In the genomic region with DNA sequence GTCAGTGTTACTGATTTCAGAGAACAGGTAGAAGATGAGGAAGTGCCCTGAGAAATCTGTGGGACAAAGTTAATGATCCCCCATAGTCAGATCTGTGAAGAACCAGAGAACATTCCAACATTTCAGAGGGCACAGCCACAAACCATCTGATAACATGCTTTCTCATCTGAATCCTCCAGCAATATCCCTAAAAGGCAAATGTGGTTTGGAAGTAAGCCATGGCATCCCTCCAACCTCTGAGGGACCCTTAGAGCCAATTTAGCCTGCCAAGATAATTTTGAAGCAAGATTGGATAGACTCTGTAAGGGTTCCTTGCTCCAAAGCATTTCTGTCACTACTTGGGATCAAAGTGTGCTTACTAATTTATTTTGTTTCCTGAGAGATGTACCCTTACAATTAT, we compare ENCODE assay signal across 11 mouse cellular contexts. TPM values are rescaled to one million over a fixed set of nuclear protein-coding genes. Genes with fewer than 3 reads are reported as not detected.
DNase-seq lines count a peak whose midpoint lies in the region; ATAC-seq and TF ChIP-seq lines count a peak whose summit lies in the region.
"Had no signal": no experiment of that assay in that cellular context is flagged by ENCODE, and none has a peak within 500 bp of the region (broad histone marks: within the 10 kb centered on the region; RNA-seq: fewer than 3 reads in every experiment).

No protein-coding gene starts in this region.

- no peaks in the 10 kb centered on the region for H3K27me3 ChIP-seq in forebrain, postnatal 0 days (ENCODE audit: insufficient read depth, low read length)
- H3K27me3 ChIP-seq in forebrain, embryonic 11.5 days (ENCODE audit: control insufficient read depth, insufficient read depth, low read length), result no peaks in the 10 kb centered on the region
- H3K27me3 ChIP-seq in lung, embryonic 15.5 days, result no peaks in the 10 kb centered on the region
- no peaks in the 10 kb centered on the region for H3K27me3 ChIP-seq in Patski

- DNase-seq in forebrain, postnatal 0 days, result peak; percentile 77
- DNase-seq in forebrain, embryonic 11.5 days (ENCODE audit: low spot score), result no peak
- DNase-seq in lung, adult 2 months, result no peak
- no peak for DNase-seq in Patski (ENCODE audit: low read depth, low spot score)
- peak; percentile 74 for DNase-seq in kidney, postnatal 14 days
- no peak for DNase-seq in spleen, postnatal 36 days (ENCODE audit: low spot score in 2 of 2)
- DNase-seq in retina, postnatal 1 day, result no peak
- DNase-seq: cerebellum, adult 11-12 months; gastrocnemius, postnatal 36 days had no signal

- POLR2A ChIA-PET in Patski (lab: Charles Lee), result no interaction called here

- no peak for TF ChIP-seq CTCF in forebrain, postnatal 0 days (IDR thresholded peaks at IDR 0.05; ENCODE audit: low read depth)
- no peak for TF ChIP-seq CTCF in lung, adult 2 months (IDR thresholded peaks at IDR 0.05; ENCODE audit: insufficient read depth, low read length)
- TF ChIP-seq CTCF in Patski (IDR thresholded peaks at IDR 0.05), result no peak

- H3K9ac ChIP-seq in forebrain, postnatal 0 days, result no peak overlapping the region
- no peak overlapping the region for H3K9ac ChIP-seq in forebrain, embryonic 11.5 days (ENCODE audit: low read length)
- H3K9ac ChIP-seq in lung, embryonic 15.5 days, result no peak overlapping the region

- H3K4me3 ChIP-seq in forebrain, postnatal 0 days (ENCODE audit: low read depth, low read length), result no peak overlapping the region
- H3K4me3 ChIP-seq in forebrain, embryonic 11.5 days (ENCODE audit: low read depth, low read length), result no peak overlapping the region
- no peak overlapping the region for H3K4me3 ChIP-seq in lung, embryonic 15.5 days
- no peak overlapping the region for H3K4me3 ChIP-seq in lung, adult 2 months (replicated peaks; ENCODE audit: extremely low read depth, low read depth, low read length)

- in situ Hi-C loops in Patski (cut with MboI; ENCODE audit: low pct_unique_long_range_greater_than_20kb), result no loop called here

- no peak overlapping the region for H3K27ac ChIP-seq in forebrain, postnatal 0 days (ENCODE audit: low read depth, low read length)
- H3K27ac ChIP-seq in forebrain, embryonic 11.5 days (ENCODE audit: low read depth, low read length), result no peak overlapping the region
- H3K27ac ChIP-seq in lung, embryonic 15.5 days, result no peak overlapping the region

- CTCF ChIA-PET in Patski (lab: Charles Lee), result no interaction called here

- H3K9me3 ChIP-seq in forebrain, postnatal 0 days (ENCODE audit: low read length), result no peaks in the 10 kb centered on the region
- H3K9me3 ChIP-seq in forebrain, embryonic 11.5 days (ENCODE audit: control insufficient read depth, low read length), result no peaks in the 10 kb centered on the region
- no peaks in the 10 kb centered on the region for H3K9me3 ChIP-seq in lung, embryonic 15.5 days

- H3K36me3 ChIP-seq in forebrain, postnatal 0 days (ENCODE audit: insufficient read depth), result no peaks in the 10 kb centered on the region
- H3K36me3 ChIP-seq in forebrain, embryonic 11.5 days (ENCODE audit: control insufficient read depth, insufficient read depth, low read length), result no peaks in the 10 kb centered on the region
- H3K36me3 ChIP-seq in lung, embryonic 15.5 days, result no peaks in the 10 kb centered on the region

- H3K4me2 ChIP-seq in forebrain, postnatal 0 days (ENCODE audit: low read depth), result no peak overlapping the region
- no peak overlapping the region for H3K4me2 ChIP-seq in forebrain, embryonic 11.5 days (ENCODE audit: low read depth, low read length, severe bottlenecking)
- H3K4me2 ChIP-seq in lung, embryonic 15.5 days, result no peak overlapping the region

- no peaks in the 10 kb centered on the region for H3K4me1 ChIP-seq in forebrain, postnatal 0 days (ENCODE audit: insufficient read depth)
- H3K4me1 ChIP-seq in forebrain, embryonic 11.5 days (replicated peaks; ENCODE audit: control insufficient read depth, insufficient read depth, low read length), result no peaks in the 10 kb centered on the region
- peaks cover 4% of the 10 kb centered on the region; the same call in 1 of the 2 replicates for H3K4me1 ChIP-seq in lung, embryonic 15.5 days
- H3K4me1 ChIP-seq in lung, adult 2 months (ENCODE audit: control insufficient read depth, insufficient read depth, low read length), result no peaks in the 10 kb centered on the region

- ATAC-seq in forebrain, postnatal 0 days, result peak; percentile 79
- no peak for ATAC-seq in forebrain, embryonic 11.5 days (replicated peaks; ENCODE audit: low FRiP score)
- peak; percentile 58; the same call in 1 of the 2 replicates for ATAC-seq in lung, embryonic 15.5 days (ENCODE audit: borderline replicate concordance, extremely low read depth, low FRiP score, low TSS enrichment)
- ATAC-seq in Patski, result peak; percentile 57
- ATAC-seq: intestine, embryonic 16.5 days had no signal

- no peak for TF ChIP-seq POLR2A in lung, adult 2 months (IDR thresholded peaks at IDR 0.05; ENCODE audit: borderline replicate concordance, extremely low read depth, low read depth, low read length)

RNA-seq across cellular contexts. Expression of a gene that starts 6.2 kb away (rescaled TPM):
- total RNA-seq in forebrain, postnatal 0 days (2014; rRNA removed), result 49.2 and 53.5 TPM in 2 replicates
- polyA plus RNA-seq in forebrain, postnatal 0 days (2015; fragmentation: Nextera tagmentation; extraction: Ambion mirVana), result 60.2 and 60.8 TPM in 2 replicates
- polyA plus RNA-seq in forebrain, embryonic 11.5 days (2014; fragmentation: Nextera tagmentation; extraction: Ambion mirVana), result 19.4 and 22.9 TPM in 2 replicates
- polyA plus RNA-seq in lung, embryonic 15.5 days (2015; fragmentation: Nextera tagmentation; extraction: Ambion mirVana), result 45.2 and 49.9 TPM in 2 replicates
- 23.3 and 65.9 TPM in 2 replicates for polyA plus RNA-seq in lung, adult 2 months (2012; rRNA removed)
- 123 TPM for polyA plus RNA-seq in Patski (2021)

Comparison
In these comparisons a context has a peak if more than half of its experiments do, and no peak if none do; other contexts are left out.
1. DNase-seq: peak in forebrain, postnatal 0 days (single experiment) and kidney, postnatal 14 days (single experiment); none in forebrain, embryonic 11.5 days (single experiment), lung, adult 2 months (single experiment), Patski (single experiment), spleen, postnatal 36 days (0 of 2) and retina, postnatal 1 day (single experiment).